Mouse (Mus musculus) natural killer cell, adult 2 months (primary cell): ENCODE measurements at regions not wholly inside any gene's neighbourhood (a gene's known extent, or its start where the extent isn't known, plus 50 kb on each side); places are given as distances from the start of the nearest gene placed in this dataset.
"Not testable (repeated sequence)": the region's sequence is repeated elsewhere in the genome, so short reads cannot be mapped to it uniquely, and the experiment has no call there.

Source experiments
- DNase-seq, 2 experiments: peaks; one replicate each; pipeline ENCODE4 v3.0.0; 2022; ENCODE audit warnings: low spot score in 2 of 2

GRCm38 (mm10) chr15:96827931-96828330 lies 128.4 kb upstream of the Slc38a2 start:
- no peak for DNase-seq

- DNase-seq, result no peak
Measured at GRCm38 (mm10) chr15:96818435-96818834, 118.9 kb upstream of the Slc38a2 start.

DNA sequence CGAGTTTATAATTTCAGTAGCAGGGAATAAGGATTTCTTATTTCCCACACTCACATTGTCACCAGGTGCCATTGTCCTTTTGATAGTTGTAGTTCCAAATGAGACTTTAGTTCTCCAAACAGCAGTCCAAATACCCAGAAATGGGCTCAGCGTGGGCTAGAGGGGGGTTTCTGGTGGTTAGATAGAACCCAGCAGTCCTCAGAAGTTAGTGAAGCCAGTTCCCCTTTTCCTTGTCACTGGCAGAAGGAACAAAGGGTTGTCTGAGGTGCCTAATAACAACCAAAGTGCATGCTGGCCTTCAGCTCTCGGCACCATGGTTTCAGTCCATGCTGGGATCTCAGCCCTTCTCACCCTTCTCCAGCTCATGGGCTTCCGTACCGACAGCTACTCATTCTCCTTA lies 118.1 kb upstream of the Slc38a2 start:
- DNase-seq, result no peak

GRCm38 (mm10) chr15:96816997-96817570 lies 117.6 kb upstream of the Slc38a2 start:
- no peak for DNase-seq

- no peak for DNase-seq
Measured at GRCm38 (mm10) chr15:96813472-96813871, 113.9 kb upstream of the Slc38a2 start.

DNA sequence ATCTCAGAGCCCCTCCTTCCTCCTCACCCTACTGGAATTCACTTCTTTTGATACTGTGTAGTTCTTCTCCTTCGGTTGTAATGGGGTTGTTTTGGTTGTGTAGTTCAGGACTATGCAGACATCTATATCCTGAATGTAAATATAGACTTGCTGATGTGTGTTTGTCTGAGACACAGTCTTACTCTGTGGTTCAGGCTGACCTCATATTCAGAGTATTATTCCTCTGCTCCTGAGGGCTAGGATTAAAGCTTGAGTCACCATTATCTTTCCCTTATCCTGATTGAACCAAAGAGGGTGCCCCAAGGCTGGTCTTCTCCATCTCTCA lies 103.2 kb upstream of the Slc38a2 start:
- no peak for DNase-seq

DNA sequence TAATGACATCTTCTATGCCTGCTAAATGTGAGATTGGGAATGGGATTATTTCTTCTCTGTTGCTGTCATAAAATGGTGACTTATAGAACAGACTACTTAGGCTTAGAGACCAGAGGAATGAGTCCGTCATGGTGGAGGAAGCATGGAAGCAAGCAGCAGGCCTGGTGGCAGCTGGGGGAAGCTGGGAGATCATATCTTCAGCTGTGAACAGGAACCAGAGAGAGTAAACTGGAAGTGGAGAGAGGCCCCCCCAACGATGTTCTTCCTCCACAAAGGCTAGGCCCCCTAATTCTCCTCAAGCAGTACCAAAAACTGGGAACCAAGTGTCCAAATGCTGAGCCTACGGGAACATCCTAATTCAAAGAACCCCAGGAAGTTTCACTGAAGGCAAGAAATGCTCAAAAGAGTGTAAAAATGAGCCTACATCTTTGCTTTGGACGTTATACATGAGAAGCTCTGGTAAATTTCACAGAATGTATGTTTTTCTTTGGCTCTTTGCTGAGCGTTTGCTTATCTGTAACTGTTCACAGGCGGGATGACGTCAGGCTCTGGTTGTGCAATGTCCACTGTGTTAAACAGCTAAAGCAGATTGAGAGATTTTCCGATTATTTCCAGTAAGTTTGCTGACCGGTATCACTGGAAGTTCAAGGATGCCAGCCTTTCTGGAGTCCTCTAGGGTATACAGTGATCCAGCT lies 102.7 kb upstream of the Slc38a2 start:
- no peak for DNase-seq

GRCm38 (mm10) chr15:96799228-96799627 lies 99.7 kb upstream of the Slc38a2 start:
- no peak for DNase-seq

DNA sequence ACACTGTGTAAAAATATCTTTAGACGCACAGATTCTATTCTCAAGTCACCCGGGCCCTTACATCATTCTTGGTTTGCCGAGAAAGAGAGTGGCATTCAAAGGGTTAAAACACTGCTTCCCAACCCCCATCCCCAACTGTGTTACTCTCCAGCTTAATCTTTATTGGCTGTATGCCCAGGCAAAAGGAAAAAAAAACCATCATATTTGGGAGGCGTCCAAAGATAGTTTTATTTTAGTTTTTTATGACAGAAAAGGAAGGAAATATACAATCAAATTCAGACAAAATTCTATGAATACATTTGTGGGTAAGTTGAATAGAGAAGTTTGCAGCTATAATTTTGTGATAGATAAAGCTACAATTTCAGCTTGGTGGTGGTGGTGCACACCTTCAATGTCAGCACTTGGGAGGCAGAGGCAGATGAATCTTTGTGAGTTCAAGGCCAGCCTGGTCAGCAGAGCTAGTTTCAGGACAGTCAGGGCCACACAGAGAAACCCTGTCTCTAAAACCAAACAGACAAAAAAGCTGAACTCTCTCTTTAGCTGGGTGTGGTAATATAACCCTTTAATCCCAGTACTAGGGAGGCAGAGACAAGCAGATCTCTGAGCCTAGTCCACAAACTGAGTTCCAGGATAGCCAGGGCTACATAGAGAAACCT lies 98.2 kb upstream of the Slc38a2 start:
- DNase-seq, result no peak

GRCm38 (mm10) chr15:96794177-96794719 lies 94.7 kb upstream of the Slc38a2 start:
- DNase-seq, result no peak

- no peak for DNase-seq
Measured at GRCm38 (mm10) chr15:96793251-96793650, 93.7 kb upstream of the Slc38a2 start.

- DNase-seq, result no peak
Measured at GRCm38 (mm10) chr15:96791306-96791705, 91.8 kb upstream of the Slc38a2 start.

GRCm38 (mm10) chr15:96787921-96788320 lies 88.4 kb upstream of the Slc38a2 start:
- not testable (repeated sequence) for DNase-seq

- DNase-seq, result no peak
Measured at GRCm38 (mm10) chr15:96784578-96784977, 85.0 kb upstream of the Slc38a2 start.

GRCm38 (mm10) chr15:96781560-96781959 lies 82.0 kb upstream of the Slc38a2 start:
- DNase-seq, result no peak

DNA sequence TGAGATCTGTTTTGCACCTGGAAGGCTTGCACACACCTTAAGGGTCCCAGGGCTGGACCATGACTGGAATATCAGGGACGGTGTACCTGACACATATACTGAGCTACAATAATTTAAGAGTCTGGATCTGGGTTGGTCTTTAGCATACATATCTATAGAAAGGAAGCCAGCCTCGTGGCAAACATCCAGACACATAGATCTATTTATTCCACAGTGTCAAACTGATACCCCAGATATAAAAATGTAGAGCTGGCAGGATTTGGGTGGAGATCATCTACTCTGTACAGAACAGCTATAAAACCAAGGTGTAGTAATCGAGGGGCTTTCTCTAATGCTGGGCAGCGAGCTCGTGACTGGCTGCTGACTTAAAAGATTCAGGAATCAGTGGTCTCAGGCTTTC lies 81.1 kb upstream of the Slc38a2 start:
- no peak for DNase-seq

DNA sequence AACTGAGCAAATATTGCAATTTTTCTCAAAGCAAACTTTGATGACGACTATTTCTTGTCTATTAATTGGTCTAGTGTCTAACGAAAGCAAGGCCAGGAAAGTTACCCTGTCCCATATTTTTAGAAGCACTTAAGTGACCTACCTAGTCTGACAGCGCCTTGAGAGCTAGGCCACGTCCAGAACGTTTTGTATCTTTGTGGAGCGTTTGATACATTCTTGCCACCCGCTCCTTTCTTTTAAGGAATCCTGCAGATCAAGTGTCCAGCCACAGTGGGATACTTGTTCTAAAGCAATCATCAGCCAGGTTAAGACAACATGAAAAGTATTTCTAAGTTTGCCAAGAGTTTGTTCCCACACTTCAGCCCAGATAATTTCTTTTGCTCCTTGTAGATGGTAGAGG lies 79.8 kb upstream of the Slc38a2 start:
- DNase-seq, result no peak

GRCm38 (mm10) chr15:96778321-96778926 lies 78.9 kb upstream of the Slc38a2 start:
- peak; percentile 40 to 51 for DNase-seq

DNA sequence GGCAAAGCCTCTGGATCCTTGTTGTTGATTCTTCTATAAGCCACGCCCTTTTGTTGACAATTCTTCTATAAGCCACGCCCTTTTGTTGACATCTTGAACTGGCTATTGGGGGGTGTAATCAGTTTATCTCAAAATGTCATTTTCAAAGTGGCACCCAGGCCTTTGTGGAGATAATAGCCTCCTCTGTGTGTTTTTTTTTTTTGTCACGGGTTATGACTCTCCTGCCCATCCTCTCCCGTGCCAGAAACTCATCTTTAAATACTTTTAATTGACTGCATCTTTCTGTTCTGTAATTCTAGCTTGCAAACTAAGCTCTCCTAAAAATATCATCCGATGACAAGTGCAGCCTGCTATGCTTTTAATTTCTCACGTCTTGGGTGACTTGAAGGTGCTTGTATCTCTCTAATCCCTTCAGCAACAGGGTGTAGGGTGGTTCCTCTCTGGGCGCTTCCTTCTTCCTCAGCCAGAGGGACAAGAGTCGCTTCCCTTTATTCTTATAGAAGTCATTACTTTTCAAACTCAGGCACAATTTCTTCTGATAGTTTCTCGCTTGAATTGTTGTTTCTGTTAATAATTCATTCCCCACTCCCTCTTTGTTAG lies 77.0 kb upstream of the Slc38a2 start:
- DNase-seq, result no peak

GRCm38 (mm10) chr15:96775129-96775528 lies 75.6 kb upstream of the Slc38a2 start:
- DNase-seq, result no peak

- DNase-seq, result no peak
Measured at GRCm38 (mm10) chr15:96774664-96775063, 75.1 kb upstream of the Slc38a2 start.

DNA sequence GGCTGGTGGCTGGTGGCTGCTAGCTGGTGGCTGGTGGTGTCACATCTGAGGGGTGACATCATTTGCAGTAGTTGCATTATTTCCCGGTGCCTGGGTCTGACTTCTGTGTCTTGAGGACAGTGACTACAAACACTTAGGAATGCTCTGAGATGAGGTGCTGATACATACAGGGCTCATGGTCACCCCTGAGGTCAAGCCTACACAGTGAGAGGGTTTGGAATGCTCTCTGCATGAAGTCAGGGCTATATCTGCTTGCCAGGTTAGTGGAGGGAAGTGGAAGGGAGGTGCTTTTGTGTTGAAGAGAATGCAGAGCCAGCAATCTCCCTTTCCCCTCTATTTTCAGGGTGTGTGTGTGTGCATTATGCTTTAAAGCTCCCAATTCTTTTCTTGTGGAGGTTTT lies 74.1 kb upstream of the Slc38a2 start:
- DNase-seq, result no peak
